Mouse (Mus musculus): ENCODE measurements around the gene 4931406C07Rik. TPM values are rescaled to one million over a fixed set of nuclear protein-coding genes. Genes with fewer than 3 reads are reported as not detected.

The 4931406C07Rik gene
- polyA plus RNA-seq, 1 experiment: 11.6 TPM

GRCm38 (mm10) chr9:15242130-15242529 lies 64.1 kb downstream of the 4931406C07Rik start:
- no peaks in the 10 kb centered on the region for H3K36me3 ChIP-seq (ENCODE audit: control insufficient read depth, insufficient read depth)
- no peak overlapping the region for H3ac ChIP-seq (ENCODE audit: control insufficient read depth, insufficient read length)
- peaks cover 12% of the 10 kb centered on the region for H3K27me3 ChIP-seq (ENCODE audit: control insufficient read depth, insufficient read depth, insufficient read length)
- TF ChIP-seq TCF3 (IDR thresholded peaks at IDR 0.05; ENCODE audit: insufficient read length, low read depth) (no peak), MYOG (IDR thresholded peaks at IDR 0.05; ENCODE audit: control insufficient read depth in 1 of 3, insufficient read depth in 1 of 3, insufficient read length in 2 of 3, low read depth in 2 of 3) (no peak), SRF (IDR thresholded peaks at IDR 0.05; ENCODE audit: control insufficient read depth, insufficient read length, low read depth) (no peak), E2F4 (IDR thresholded peaks at IDR 0.05; ENCODE audit: insufficient read depth) (no peak), MAX (IDR thresholded peaks at IDR 0.05; ENCODE audit: low read depth) (no peak), TCF12 (IDR thresholded peaks at IDR 0.05; ENCODE audit: insufficient read depth, poor library complexity, severe bottlenecking) (no peak), REST (IDR thresholded peaks at IDR 0.05; ENCODE audit: insufficient read depth, insufficient read length) (no peak), CEBPB (IDR thresholded peaks at IDR 0.05; ENCODE audit: insufficient read depth, poor library complexity, severe bottlenecking) (no peak)
- H3K4me2 ChIP-seq (ENCODE audit: low read depth): no peak overlapping the region
- H3K4me3 ChIP-seq: no peak overlapping the region
- H3K79me2 ChIP-seq (ENCODE audit: control insufficient read depth, insufficient read depth): no peaks in the 10 kb centered on the region

DNA sequence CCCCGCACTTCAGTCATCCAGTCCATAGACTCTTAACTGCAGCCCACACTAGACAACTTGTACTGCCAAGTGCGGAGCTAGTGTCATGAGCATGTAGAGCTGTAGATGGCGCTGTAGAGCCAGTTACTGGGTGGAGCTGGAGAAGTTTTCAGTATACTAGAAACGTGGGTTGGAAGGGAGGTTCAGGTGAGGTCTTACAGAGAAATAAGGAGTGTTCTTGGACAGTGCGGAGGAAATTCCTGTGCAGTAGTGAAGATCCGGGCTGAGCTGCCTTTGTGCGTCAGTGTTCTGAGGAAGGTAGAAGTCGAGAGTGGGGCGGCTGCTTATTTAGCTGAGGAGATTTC lies 64.7 kb downstream of the 4931406C07Rik start:
- Histone ChIP-seq H3K4me3 (no peak overlapping the region), H3ac (ENCODE audit: control insufficient read depth, insufficient read length) (no peak overlapping the region), H3K4me2 (ENCODE audit: low read depth) (no peak overlapping the region), H3K27me3 (ENCODE audit: control insufficient read depth, insufficient read depth, insufficient read length) (peaks cover 12% of the 10 kb centered on the region), H3K79me2 (ENCODE audit: control insufficient read depth, insufficient read depth) (no peaks in the 10 kb centered on the region), H3K36me3 (ENCODE audit: control insufficient read depth, insufficient read depth) (no peaks in the 10 kb centered on the region)
- TF ChIP-seq POLR2A (IDR thresholded peaks at IDR 0.05; ENCODE audit: insufficient read length, low read depth) (no peak), MYOD1 (IDR thresholded peaks at IDR 0.05; ENCODE audit: control insufficient read depth in 1 of 3, insufficient read length in 2 of 3, low read depth in 2 of 3) (no peak), TCF3 (IDR thresholded peaks at IDR 0.05; ENCODE audit: insufficient read length, low read depth) (no peak), TCF12 (IDR thresholded peaks at IDR 0.05; ENCODE audit: insufficient read depth, poor library complexity, severe bottlenecking) (no peak)

GRCm38 (mm10) chr9:15240863-15241595 lies 65.2 kb downstream of the 4931406C07Rik start:
- H3ac ChIP-seq (ENCODE audit: control insufficient read depth, insufficient read length): no peak overlapping the region
- no peak overlapping the region for H3K4me2 ChIP-seq (ENCODE audit: low read depth)
- H3K27me3 ChIP-seq (ENCODE audit: control insufficient read depth, insufficient read depth, insufficient read length): peaks cover 12% of the 10 kb centered on the region
- TF ChIP-seq E2F4 (IDR thresholded peaks at IDR 0.05; ENCODE audit: insufficient read depth) (no peak), USF1 (IDR thresholded peaks at IDR 0.05; ENCODE audit: low read depth) (no peak), POLR2AphosphoS2 (IDR thresholded peaks at IDR 0.05; ENCODE audit: insufficient read length, low read depth) (no peak), CEBPB (IDR thresholded peaks at IDR 0.05; ENCODE audit: insufficient read depth, poor library complexity, severe bottlenecking) (no peak), SRF (IDR thresholded peaks at IDR 0.05; ENCODE audit: control insufficient read depth, insufficient read length, low read depth) (no peak), POLR2A (IDR thresholded peaks at IDR 0.05; ENCODE audit: insufficient read length, low read depth) (no peak), REST (IDR thresholded peaks at IDR 0.05; ENCODE audit: insufficient read depth, insufficient read length) (no peak), TCF3 (IDR thresholded peaks at IDR 0.05; ENCODE audit: insufficient read length, low read depth) (no peak), MYOD1 (IDR thresholded peaks at IDR 0.05; ENCODE audit: control insufficient read depth in 1 of 3, insufficient read length in 2 of 3, low read depth in 2 of 3) (no peak), MYOG (IDR thresholded peaks at IDR 0.05; ENCODE audit: control insufficient read depth in 1 of 3, insufficient read depth in 1 of 3, insufficient read length in 2 of 3, low read depth in 2 of 3) (no peak)
- no peak overlapping the region for H3K4me3 ChIP-seq
- no peaks in the 10 kb centered on the region for H3K79me2 ChIP-seq (ENCODE audit: control insufficient read depth, insufficient read depth)
- no peaks in the 10 kb centered on the region for H3K36me3 ChIP-seq (ENCODE audit: control insufficient read depth, insufficient read depth)

- TF ChIP-seq REST (IDR thresholded peaks at IDR 0.05; ENCODE audit: insufficient read depth, insufficient read length) (no peak), MYOG (IDR thresholded peaks at IDR 0.05; ENCODE audit: control insufficient read depth in 1 of 3, insufficient read depth in 1 of 3, insufficient read length in 2 of 3, low read depth in 2 of 3) (no peak), CEBPB (IDR thresholded peaks at IDR 0.05; ENCODE audit: insufficient read depth, poor library complexity, severe bottlenecking) (no peak), POLR2A (IDR thresholded peaks at IDR 0.05; ENCODE audit: insufficient read length, low read depth) (no peak), SRF (IDR thresholded peaks at IDR 0.05; ENCODE audit: control insufficient read depth, insufficient read length, low read depth) (no peak), POLR2AphosphoS2 (IDR thresholded peaks at IDR 0.05; ENCODE audit: insufficient read length, low read depth) (no peak), USF1 (IDR thresholded peaks at IDR 0.05; ENCODE audit: low read depth) (no peak), TCF3 (IDR thresholded peaks at IDR 0.05; ENCODE audit: insufficient read length, low read depth) (no peak), MYOD1 (IDR thresholded peaks at IDR 0.05; ENCODE audit: control insufficient read depth in 1 of 3, insufficient read length in 2 of 3, low read depth in 2 of 3) (no peak), MAX (IDR thresholded peaks at IDR 0.05; ENCODE audit: low read depth) (no peak), TCF12 (IDR thresholded peaks at IDR 0.05; ENCODE audit: insufficient read depth, poor library complexity, severe bottlenecking) (no peak), E2F4 (IDR thresholded peaks at IDR 0.05; ENCODE audit: insufficient read depth) (no peak)
- no peaks in the 10 kb centered on the region for H3K36me3 ChIP-seq (ENCODE audit: control insufficient read depth, insufficient read depth)
- no peaks in the 10 kb centered on the region for H3K79me2 ChIP-seq (ENCODE audit: control insufficient read depth, insufficient read depth)
- peaks cover 4% of the 10 kb centered on the region for H3K27me3 ChIP-seq (ENCODE audit: control insufficient read depth, insufficient read depth, insufficient read length)
- no peak overlapping the region for H3K4me3 ChIP-seq
- H3ac ChIP-seq (ENCODE audit: control insufficient read depth, insufficient read length): no peak overlapping the region
- no peak overlapping the region for H3K4me2 ChIP-seq (ENCODE audit: low read depth)
Observed at GRCm38 (mm10) chr9:15240006-15240405, 66.2 kb downstream of the 4931406C07Rik start.
